Mouse (Mus musculus): Measurements from ENCODE around the gene H2-DMa. TPM values are rescaled to one million over a fixed set of nuclear protein-coding genes. Genes with fewer than 3 reads are reported as not detected.

The H2-DMa gene
- polyA plus RNA-seq, 1 experiment from 2014 or later = 7.5 TPM

DNA sequence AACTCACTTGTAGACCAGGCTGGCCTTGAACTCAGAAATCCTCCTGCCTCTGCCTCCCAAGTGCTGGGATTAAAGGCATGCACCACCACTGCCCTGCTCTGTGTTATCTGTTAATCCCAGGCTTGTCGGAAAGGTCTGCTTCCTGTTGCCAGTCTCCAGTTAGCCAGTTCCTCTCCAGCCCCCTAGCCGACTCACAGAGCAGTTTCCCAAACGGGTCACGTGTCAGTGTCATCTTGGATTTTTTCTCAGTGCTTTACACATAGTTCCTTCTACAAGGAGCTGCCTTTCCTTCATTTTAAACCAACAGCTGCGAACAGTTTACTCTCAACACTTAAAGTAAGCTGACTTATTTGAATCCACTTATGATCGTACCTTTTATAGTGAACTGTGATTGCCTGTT, 5.3 kb downstream of the H2-DMa start:
- H3K4me2 ChIP-seq (ENCODE audit: low read depth, severe bottlenecking) = no peak overlapping the region
- no peak overlapping the region for H3K27ac ChIP-seq (replicated peaks; ENCODE audit: low read depth, low read length)
- peaks cover 28% of the 10 kb centered on the region for H3K4me1 ChIP-seq (ENCODE audit: control insufficient read depth, insufficient read depth, low read length)
- ATAC-seq (ENCODE audit: insufficient number of reproducible peaks, low FRiP score, low TSS enrichment, low read depth) = no peak
- no peak overlapping the region for H3K9ac ChIP-seq (ENCODE audit: low read length)
- H3K4me3 ChIP-seq (ENCODE audit: low read depth, low read length) = no peak overlapping the region
- no peaks in the 10 kb centered on the region for H3K9me3 ChIP-seq (ENCODE audit: control insufficient read depth, low read length)
- 86% methylated on average over 6 of the region's 6 CpGs for WGBS
- no peak for DNase-seq (ENCODE audit: low spot score)
- no peaks in the 10 kb centered on the region for H3K36me3 ChIP-seq (ENCODE audit: control insufficient read depth, insufficient read depth, low read length)
- no peaks in the 10 kb centered on the region for H3K27me3 ChIP-seq (ENCODE audit: control insufficient read depth, insufficient read depth, low read length)

DNA sequence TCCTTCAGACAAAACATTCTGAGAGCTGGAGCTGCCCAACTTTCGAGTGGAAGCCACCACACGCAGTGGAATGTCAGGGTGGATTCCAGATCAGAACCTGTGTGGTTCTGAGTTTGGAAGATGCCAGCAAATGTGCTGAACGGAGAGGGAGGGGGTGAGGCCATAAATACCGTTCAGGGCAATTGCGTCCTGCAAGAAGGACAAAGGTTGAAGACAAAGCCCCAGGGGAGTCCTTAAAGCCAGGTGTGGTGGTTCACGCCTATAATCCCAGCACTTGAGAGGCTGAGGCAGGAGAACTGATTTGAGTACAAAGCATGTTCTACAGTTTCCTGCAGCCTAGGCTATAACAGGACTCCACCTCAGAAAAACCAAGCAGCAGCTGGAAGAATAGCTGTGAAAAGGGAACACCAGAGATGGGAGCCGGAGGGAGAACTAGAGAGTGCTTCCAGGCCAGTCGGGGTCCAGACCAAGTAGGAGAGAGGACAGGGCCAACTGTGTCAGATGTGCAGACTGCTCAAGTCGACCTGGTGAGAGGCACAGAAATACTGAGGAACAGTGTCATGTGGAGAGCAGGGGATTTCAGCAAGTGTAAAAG, 7.6 kb downstream of the H2-DMa start:
- Histone ChIP-seq H3K27me3 (ENCODE audit: control insufficient read depth, insufficient read depth, low read length) (no peaks in the 10 kb centered on the region), H3K9ac (ENCODE audit: low read length) (no peak overlapping the region), H3K27ac (replicated peaks; ENCODE audit: low read depth, low read length) (no peak overlapping the region), H3K4me3 (ENCODE audit: low read depth, low read length) (no peak overlapping the region), H3K4me2 (ENCODE audit: low read depth, severe bottlenecking) (no peak overlapping the region), H3K4me1 (ENCODE audit: control insufficient read depth, insufficient read depth, low read length) (peaks cover 28% of the 10 kb centered on the region), H3K36me3 (ENCODE audit: control insufficient read depth, insufficient read depth, low read length) (no peaks in the 10 kb centered on the region), H3K9me3 (ENCODE audit: control insufficient read depth, low read length) (no peaks in the 10 kb centered on the region)
- 45% methylated on average over 9 of the region's 9 CpGs for WGBS
- ATAC-seq (ENCODE audit: insufficient number of reproducible peaks, low FRiP score, low TSS enrichment, low read depth) (no peak), DNase-seq (ENCODE audit: low spot score) (no peak)

DNA sequence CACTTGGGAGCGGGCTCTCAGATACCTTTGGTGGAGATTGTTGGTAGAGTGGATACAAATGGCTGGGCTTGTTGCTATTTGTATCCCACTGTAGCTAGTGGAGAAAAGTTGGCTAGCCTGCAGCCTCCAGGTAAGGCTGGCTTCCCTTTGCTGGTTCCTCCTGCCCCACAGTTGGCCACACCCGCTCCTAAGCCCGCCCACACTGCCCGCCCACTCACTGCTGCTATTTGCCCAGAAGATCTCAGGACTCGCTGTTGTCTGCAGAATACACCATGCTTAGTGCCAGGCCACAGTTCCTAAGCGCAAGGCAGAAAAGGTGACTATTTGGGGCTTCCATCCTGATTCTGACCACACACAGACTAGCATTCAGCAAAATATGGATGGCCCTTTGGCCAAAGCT, 8.1 kb downstream of the H2-DMa start:
- Histone ChIP-seq H3K4me3 (ENCODE audit: low read depth, low read length) (no peak overlapping the region), H3K9me3 (ENCODE audit: control insufficient read depth, low read length) (no peaks in the 10 kb centered on the region), H3K36me3 (ENCODE audit: control insufficient read depth, insufficient read depth, low read length) (no peaks in the 10 kb centered on the region), H3K9ac (ENCODE audit: low read length) (no peak overlapping the region), H3K27ac (replicated peaks; ENCODE audit: low read depth, low read length) (no peak overlapping the region), H3K4me1 (ENCODE audit: control insufficient read depth, insufficient read depth, low read length) (peaks cover 28% of the 10 kb centered on the region), H3K4me2 (ENCODE audit: low read depth, severe bottlenecking) (no peak overlapping the region), H3K27me3 (ENCODE audit: control insufficient read depth, insufficient read depth, low read length) (no peaks in the 10 kb centered on the region)
- DNase-seq (ENCODE audit: low spot score) = no peak
- no peak for ATAC-seq (ENCODE audit: insufficient number of reproducible peaks, low FRiP score, low TSS enrichment, low read depth)
- WGBS = 25% methylated on average over 6 of the region's 6 CpGs

DNA sequence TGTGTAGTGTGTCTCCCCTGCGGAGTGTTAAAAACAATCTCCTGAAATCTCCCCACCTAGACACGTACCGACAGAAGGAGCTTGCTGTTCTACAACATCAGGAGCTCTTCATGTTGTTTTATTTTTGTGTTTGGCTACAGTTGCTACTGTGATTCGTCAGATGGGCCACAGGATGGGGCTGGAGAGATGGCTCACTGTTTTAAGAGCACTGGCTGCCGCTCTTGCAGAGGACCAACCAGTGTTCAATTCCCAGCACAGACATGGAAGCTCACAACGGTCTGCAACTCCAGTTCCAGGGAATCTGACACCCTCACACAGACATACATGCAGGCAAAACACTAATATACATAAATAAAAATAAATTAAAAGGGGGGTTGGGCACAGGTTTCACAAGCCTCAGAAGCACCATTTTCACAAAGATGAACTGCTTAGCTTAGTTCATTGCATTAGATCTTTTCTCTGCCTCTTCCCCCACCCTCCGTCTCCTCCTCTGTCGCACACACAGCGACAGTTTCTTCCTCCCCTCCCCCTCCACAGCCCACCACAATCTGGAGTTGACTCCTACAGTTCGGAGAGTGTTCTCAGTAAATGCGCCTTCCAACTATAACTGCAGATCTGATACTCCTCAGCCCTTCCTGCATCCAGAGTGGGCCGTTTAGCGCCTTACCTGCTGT, 9.1 kb downstream of the H2-DMa start:
- no peaks in the 10 kb centered on the region for H3K9me3 ChIP-seq (ENCODE audit: control insufficient read depth, low read length)
- no peaks in the 10 kb centered on the region for H3K27me3 ChIP-seq (ENCODE audit: control insufficient read depth, insufficient read depth, low read length)
- DNase-seq (ENCODE audit: low spot score) = no peak
- ATAC-seq (ENCODE audit: insufficient number of reproducible peaks, low FRiP score, low TSS enrichment, low read depth) = no peak
- no peaks in the 10 kb centered on the region for H3K36me3 ChIP-seq (ENCODE audit: control insufficient read depth, insufficient read depth, low read length)
- 22% methylated on average over 13 of the region's 13 CpGs for WGBS
- peak overlapping the region; percentile 20; the same call in 1 of the 2 replicates for H3K4me2 ChIP-seq (ENCODE audit: low read depth, severe bottlenecking)
- no peak overlapping the region for H3K4me3 ChIP-seq (ENCODE audit: low read depth, low read length)
- H3K9ac ChIP-seq (ENCODE audit: low read length) = no peak overlapping the region
- peaks cover 28% of the 10 kb centered on the region for H3K4me1 ChIP-seq (ENCODE audit: control insufficient read depth, insufficient read depth, low read length)
- 0 out of 2 replicates have a peak overlapping the region, but pooled peaks have one; percentile 24 for H3K27ac ChIP-seq (replicated peaks; ENCODE audit: low read depth, low read length)

DNA sequence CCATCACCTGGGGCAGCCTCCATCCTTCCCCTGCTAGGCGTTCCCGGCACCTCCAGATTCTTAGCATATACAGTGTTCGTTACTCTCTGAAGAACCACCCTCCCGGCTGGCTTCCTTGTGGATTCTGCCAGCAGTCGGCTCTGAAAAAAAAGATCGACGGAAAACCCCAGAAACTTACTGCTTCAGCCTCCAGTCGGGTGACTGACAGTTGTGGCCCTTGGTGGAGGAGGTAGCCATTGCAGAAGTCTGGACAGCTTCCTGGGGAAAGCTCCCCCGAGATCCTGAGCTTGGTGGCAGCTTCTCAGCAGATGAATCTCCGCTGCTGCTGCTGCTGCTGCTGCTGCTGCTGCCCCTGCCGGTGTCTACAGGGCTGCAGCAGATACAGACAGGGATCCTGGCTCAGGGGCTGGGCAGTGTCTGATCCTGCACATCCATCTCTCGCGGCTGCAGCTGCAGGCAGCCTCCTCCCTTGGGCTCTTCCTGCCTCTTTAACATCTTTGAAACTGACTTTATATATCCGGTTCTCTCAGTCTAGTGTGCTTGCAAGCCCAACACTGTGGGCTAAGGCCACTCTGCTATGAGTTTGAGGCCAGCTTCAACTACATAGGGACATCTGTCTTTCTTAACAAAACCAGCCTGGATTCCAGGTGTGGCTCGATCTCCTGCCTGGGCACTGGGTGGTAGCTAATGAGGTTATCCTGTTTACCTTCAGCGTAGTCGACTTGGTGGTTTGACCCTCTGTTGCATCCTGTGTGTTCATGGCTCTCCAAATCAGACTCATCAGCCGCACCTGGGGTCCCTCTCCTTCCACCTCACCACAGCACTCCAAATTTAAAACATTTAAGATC, 9.8 kb downstream of the H2-DMa start:
- no peak overlapping the region for H3K9ac ChIP-seq (ENCODE audit: low read length)
- H3K4me2 ChIP-seq (ENCODE audit: low read depth, severe bottlenecking) = peak overlapping the region; percentile 20; the same call in 1 of the 2 replicates
- no peak overlapping the region; the same call in 1 of the 2 replicates for H3K27ac ChIP-seq (replicated peaks; ENCODE audit: low read depth, low read length)
- peaks cover 24% of the 10 kb centered on the region for H3K4me1 ChIP-seq (ENCODE audit: control insufficient read depth, insufficient read depth, low read length)
- 18% methylated on average over 18 of the region's 18 CpGs for WGBS
- ATAC-seq (ENCODE audit: insufficient number of reproducible peaks, low FRiP score, low TSS enrichment, low read depth) (no peak), DNase-seq (ENCODE audit: low spot score) (peak; percentile 48)
- H3K9me3 ChIP-seq (ENCODE audit: control insufficient read depth, low read length) = no peaks in the 10 kb centered on the region
- no peaks in the 10 kb centered on the region for H3K27me3 ChIP-seq (ENCODE audit: control insufficient read depth, insufficient read depth, low read length)
- H3K36me3 ChIP-seq (ENCODE audit: control insufficient read depth, insufficient read depth, low read length) = no peaks in the 10 kb centered on the region
- H3K4me3 ChIP-seq (ENCODE audit: low read depth, low read length) = no peak overlapping the region

DNA sequence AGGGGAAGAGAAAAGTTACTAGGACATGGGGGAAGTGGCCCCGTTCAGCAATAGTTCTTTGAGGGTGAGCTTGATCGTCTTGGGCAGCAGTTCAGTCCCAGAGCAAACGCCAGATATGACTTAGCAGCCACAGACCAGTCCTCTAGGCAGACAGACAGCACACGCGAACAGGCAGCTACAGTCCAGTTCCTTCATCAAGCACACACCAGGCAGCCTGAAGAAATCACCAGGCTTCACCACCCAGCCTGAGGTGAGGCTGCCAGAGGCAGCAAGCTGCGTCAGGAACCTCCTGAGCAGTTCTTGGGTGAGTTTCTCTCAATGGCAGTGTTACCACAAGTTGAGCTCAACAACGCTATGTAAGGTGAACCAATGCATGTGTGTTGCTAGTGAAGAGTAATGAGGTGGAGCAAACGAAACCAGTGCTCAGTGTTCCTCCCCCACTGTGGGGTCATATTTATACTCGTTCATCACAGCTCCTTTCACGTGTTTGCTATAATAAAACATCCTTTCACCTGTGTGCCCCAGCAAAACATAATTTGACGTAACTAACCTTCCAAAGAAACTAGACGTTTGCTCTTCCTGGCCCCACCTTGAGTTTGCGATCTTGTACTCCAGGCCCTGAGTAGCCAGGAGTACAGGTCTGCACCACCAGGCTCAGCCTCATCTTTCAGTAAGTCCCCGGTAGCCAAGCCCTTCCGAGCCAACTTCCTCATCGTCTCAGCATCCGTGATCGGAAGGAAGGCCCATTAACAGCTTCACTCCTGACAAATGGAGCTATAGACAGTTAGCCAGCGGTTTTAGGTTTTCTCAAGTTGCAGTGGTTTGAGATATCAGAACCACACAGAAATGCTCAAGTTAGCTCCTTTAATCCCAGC, 11.0 kb downstream of the H2-DMa start:
- WGBS = 76% methylated on average over 19 of the region's 19 CpGs
- Histone ChIP-seq H3K9me3 (ENCODE audit: control insufficient read depth, low read length) (no peaks in the 10 kb centered on the region), H3K9ac (ENCODE audit: low read length) (no peak overlapping the region), H3K4me3 (ENCODE audit: low read depth, low read length) (no peak overlapping the region), H3K4me2 (ENCODE audit: low read depth, severe bottlenecking) (no peak overlapping the region), H3K4me1 (ENCODE audit: control insufficient read depth, insufficient read depth, low read length) (peaks cover 24% of the 10 kb centered on the region), H3K27ac (replicated peaks; ENCODE audit: low read depth, low read length) (no peak overlapping the region), H3K27me3 (ENCODE audit: control insufficient read depth, insufficient read depth, low read length) (no peaks in the 10 kb centered on the region), H3K36me3 (ENCODE audit: control insufficient read depth, insufficient read depth, low read length) (no peaks in the 10 kb centered on the region)
- DNase-seq (ENCODE audit: low spot score) (no peak), ATAC-seq (ENCODE audit: insufficient number of reproducible peaks, low FRiP score, low TSS enrichment, low read depth) (no peak)

DNA sequence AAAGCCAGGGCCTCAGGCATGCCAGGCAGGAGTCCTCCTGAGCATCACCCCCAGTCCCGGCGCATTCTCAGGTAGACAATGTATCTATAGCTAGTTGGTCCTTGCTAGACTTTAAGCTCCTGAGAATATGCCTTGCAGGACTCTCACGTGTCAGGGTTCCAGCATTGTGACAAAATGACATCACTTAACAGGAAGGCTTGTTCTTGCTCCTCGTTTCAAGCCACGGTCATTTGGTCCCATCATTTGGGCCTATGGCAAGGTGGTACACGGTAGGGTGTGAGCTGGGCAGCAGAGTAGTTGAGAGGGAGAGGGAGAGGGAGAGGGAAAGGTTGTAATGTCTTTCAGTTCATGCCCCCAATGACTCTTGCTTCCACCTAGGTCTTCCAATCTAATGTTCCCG, 12.6 kb downstream of the H2-DMa start:
- DNase-seq (ENCODE audit: low spot score) (no peak), ATAC-seq (ENCODE audit: insufficient number of reproducible peaks, low FRiP score, low TSS enrichment, low read depth) (no peak)
- Histone ChIP-seq H3K4me2 (ENCODE audit: low read depth, severe bottlenecking) (no peak overlapping the region), H3K4me1 (ENCODE audit: control insufficient read depth, insufficient read depth, low read length) (peaks cover 20% of the 10 kb centered on the region), H3K4me3 (ENCODE audit: low read depth, low read length) (no peak overlapping the region), H3K27me3 (ENCODE audit: control insufficient read depth, insufficient read depth, low read length) (no peaks in the 10 kb centered on the region), H3K27ac (replicated peaks; ENCODE audit: low read depth, low read length) (no peak overlapping the region), H3K36me3 (ENCODE audit: control insufficient read depth, insufficient read depth, low read length) (no peaks in the 10 kb centered on the region), H3K9me3 (ENCODE audit: control insufficient read depth, low read length) (no peaks in the 10 kb centered on the region), H3K9ac (ENCODE audit: low read length) (no peak overlapping the region)
- 79% methylated on average over 7 of the region's 7 CpGs for WGBS

DNA sequence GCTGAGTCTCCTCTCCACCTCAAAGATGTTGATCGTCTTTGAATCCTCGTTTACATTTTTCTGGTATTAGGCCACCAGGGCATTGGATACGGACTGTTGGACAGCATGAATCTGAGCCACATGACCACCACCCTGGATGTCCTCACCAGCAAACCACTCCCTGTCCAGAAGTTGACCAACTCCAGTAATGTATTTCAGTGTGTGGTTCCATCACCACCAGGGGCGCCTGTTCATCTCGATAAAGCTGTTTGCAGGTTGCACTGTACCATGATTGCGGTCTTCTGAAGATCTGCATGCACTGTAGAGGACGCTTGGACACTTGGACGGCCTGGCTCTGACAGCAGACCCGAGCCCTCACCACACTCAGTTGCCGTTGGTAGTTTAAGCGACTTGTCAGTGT, 13.9 kb downstream of the H2-DMa start:
- ATAC-seq (ENCODE audit: insufficient number of reproducible peaks, low FRiP score, low TSS enrichment, low read depth) = no peak
- H3K36me3 ChIP-seq (ENCODE audit: control insufficient read depth, insufficient read depth, low read length) = no peaks in the 10 kb centered on the region
- 0 out of 2 replicates have a peak, but pooled peaks cover under 1% of the 10 kb centered on the region for H3K27me3 ChIP-seq (ENCODE audit: control insufficient read depth, insufficient read depth, low read length)
- 86% methylated on average over 11 of the region's 11 CpGs for WGBS
- H3K9me3 ChIP-seq (ENCODE audit: control insufficient read depth, low read length) = no peaks in the 10 kb centered on the region
- no peak overlapping the region for H3K4me3 ChIP-seq (ENCODE audit: low read depth, low read length)
- DNase-seq (ENCODE audit: low spot score) = no peak
- H3K4me2 ChIP-seq (ENCODE audit: low read depth, severe bottlenecking) = no peak overlapping the region
- no peak overlapping the region for H3K27ac ChIP-seq (replicated peaks; ENCODE audit: low read depth, low read length)
- H3K4me1 ChIP-seq (ENCODE audit: control insufficient read depth, insufficient read depth, low read length) = peaks cover 10% of the 10 kb centered on the region
- H3K9ac ChIP-seq (ENCODE audit: low read length) = no peak overlapping the region

All from limb, embryonic 11.5 days (tissue).